Mouse (Mus musculus) thymus, adult 2 months (tissue): ENCODE results near the gene Cela2a.

ENCODE experiments used
- CTCF ChIP-seq: fragments of 200-500 bp; IDR thresholded peaks from 2 replicates; pipeline ENCODE4 v1.5.1; 2012; ENCODE audit warnings: mild to moderate bottlenecking, control low read depth, low read length, moderate library complexity, borderline replicate concordance; ENCODE audit not compliant: control insufficient read depth, poor library complexity, insufficient read depth; ENCODE audit errors: extremely low read depth
- POLR2A ChIP-seq: fragments of 200-500 bp; IDR thresholded peaks from 2 replicates; pipeline ENCODE4 v1.6.1; 2012; ENCODE audit warnings: mild to moderate bottlenecking, low read length, control low read depth, moderate library complexity; ENCODE audit not compliant: control insufficient read depth, poor library complexity, insufficient read depth; ENCODE audit errors: extremely low read depth

DNA sequence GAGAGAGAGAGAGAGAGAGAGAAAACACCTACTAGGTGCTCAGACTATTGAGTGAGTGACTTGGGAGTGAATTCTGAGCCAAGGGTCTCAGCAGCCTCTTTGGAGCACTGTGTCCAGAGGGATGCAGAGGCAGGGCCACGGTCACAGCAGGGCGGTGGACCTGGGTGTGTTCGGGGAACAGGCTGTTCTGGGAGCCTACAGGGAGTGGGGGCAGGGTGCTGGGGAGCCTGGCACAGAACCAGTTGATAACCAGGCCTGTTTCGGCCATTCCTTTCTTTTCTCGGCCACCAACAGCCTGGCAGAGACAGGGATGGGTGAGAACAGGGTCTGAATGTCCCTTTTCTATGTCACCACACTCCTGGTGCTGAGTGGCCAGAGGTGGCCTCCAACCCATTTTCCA, 36.9 kb upstream of the Cela2a start:
- TF ChIP-seq POLR2A (no peak), CTCF (no peak)
